Mouse (Mus musculus): ENCODE data around the gene Dnttip2. TPM values are rescaled to one million over a fixed set of nuclear protein-coding genes. Genes with fewer than 3 reads are reported as not detected.
A peak's percentile ranks its signal among the peaks of the same experiment; 100 is the strongest.
"Not testable (repeated sequence)": the region's sequence is repeated elsewhere in the genome, so short reads cannot be mapped to it uniquely, and the experiment has no call there.

The Dnttip2 gene
- total and polyA plus RNA-seq, 3 experiments, result 6.9 to 25.8 (median 25.7) TPM

GRCm38 (mm10) chr3:122275111-122275510, 923 bp downstream of the Dnttip2 start:
- Histone ChIP-seq H3K79me2 (replicated peaks; ENCODE audit: control insufficient read depth, insufficient read depth, low read length) (peaks cover 1% of the 10 kb centered on the region; the same call in 1 of the 2 replicates), H3K36me3 (ENCODE audit: control insufficient read depth, insufficient read depth, low read length) (peaks cover 38% of the 10 kb centered on the region), H3K4me1 (ENCODE audit: control insufficient read depth, insufficient read depth, low read length) (peaks cover 8% of the 10 kb centered on the region), H3K27me3 (ENCODE audit: control insufficient read depth, insufficient read depth, low read length) (no peaks in the 10 kb centered on the region), H3K27ac (no peak overlapping the region), H3K4me3 (peak overlapping the region; percentile 100), H3K9ac (ENCODE audit: low read depth, low read length) (no peak overlapping the region)
- 74% methylated on average over 10 of the region's 10 CpGs for WGBS
- no peak for DNase-seq
- intact Hi-C loops (cut with DNase I), result loop anchor here (10.0 kb wide), 3 partner anchors 320 to 1110 kb away; partner anchors contain the start of genes Arhgap29 and Mettl14
- TF ChIP-seq EP300 (IDR thresholded peaks at IDR 0.05; ENCODE audit: insufficient read depth, low read depth, low read length) (no peak), CTCF (IDR thresholded peaks at IDR 0.05) (no peak), POLR2A (IDR thresholded peaks at IDR 0.05; ENCODE audit: insufficient read depth, low read depth, low read length) (no peak)

GRCm38 (mm10) chr3:122287195-122287594, 13.0 kb downstream of the Dnttip2 start:
- 76% methylated on average over 5 of the region's 5 CpGs for WGBS

GRCm38 (mm10) chr3:122288613-122289195, 14.5 kb downstream of the Dnttip2 start:
- WGBS, result 86% methylated on average over 5 of the region's 5 CpGs
- Histone ChIP-seq H3K36me3 (ENCODE audit: control insufficient read depth, insufficient read depth, low read length) (no peaks in the 10 kb centered on the region), H3K27ac (no peak overlapping the region), H3K4me3 (no peak overlapping the region), H3K9ac (ENCODE audit: low read depth, low read length) (no peak overlapping the region), H3K27me3 (ENCODE audit: control insufficient read depth, insufficient read depth, low read length) (no peaks in the 10 kb centered on the region), H3K4me1 (ENCODE audit: control insufficient read depth, insufficient read depth, low read length) (peaks cover 4% of the 10 kb centered on the region; the same call in 1 of the 2 replicates), H3K79me2 (replicated peaks; ENCODE audit: control insufficient read depth, insufficient read depth, low read length) (no peaks in the 10 kb centered on the region)
- no peak for DNase-seq
- no peak for TF ChIP-seq POLR2A (IDR thresholded peaks at IDR 0.05; ENCODE audit: insufficient read depth, low read depth, low read length)
- TF ChIP-seq EP300 (IDR thresholded peaks at IDR 0.05; ENCODE audit: insufficient read depth, low read depth, low read length), result no peak
- no peak for TF ChIP-seq CTCF (IDR thresholded peaks at IDR 0.05)
- intact Hi-C loops (cut with DNase I), result no loop called here

More at GRCm38 (mm10) chr3:122287195-122287594, 13.0 kb downstream of the Dnttip2 start:
- Histone ChIP-seq H3K9ac (ENCODE audit: low read depth, low read length) (no peak overlapping the region), H3K36me3 (ENCODE audit: control insufficient read depth, insufficient read depth, low read length) (no peaks in the 10 kb centered on the region), H3K4me3 (no peak overlapping the region), H3K79me2 (replicated peaks; ENCODE audit: control insufficient read depth, insufficient read depth, low read length) (no peaks in the 10 kb centered on the region), H3K4me1 (ENCODE audit: control insufficient read depth, insufficient read depth, low read length) (peaks cover 4% of the 10 kb centered on the region; the same call in 1 of the 2 replicates), H3K27me3 (ENCODE audit: control insufficient read depth, insufficient read depth, low read length) (no peaks in the 10 kb centered on the region), H3K27ac (no peak overlapping the region)
- intact Hi-C loops (cut with DNase I), result no loop called here
- DNase-seq, result no peak
- TF ChIP-seq CTCF (IDR thresholded peaks at IDR 0.05) (no peak), POLR2A (IDR thresholded peaks at IDR 0.05; ENCODE audit: insufficient read depth, low read depth, low read length) (no peak), EP300 (IDR thresholded peaks at IDR 0.05; ENCODE audit: insufficient read depth, low read depth, low read length) (no peak)

GRCm38 (mm10) chr3:122289344-122289743, 15.2 kb downstream of the Dnttip2 start:
- 66% methylated on average over 4 of the region's 4 CpGs for WGBS
- intact Hi-C loops (cut with DNase I); DNase-seq; H3K79me2 ChIP-seq (replicated peaks; ENCODE audit: control insufficient read depth, insufficient read depth, low read length); H3K27ac ChIP-seq; H3K9ac ChIP-seq (ENCODE audit: low read depth, low read length); H3K4me3 ChIP-seq; H3K27me3 ChIP-seq (ENCODE audit: control insufficient read depth, insufficient read depth, low read length); H3K4me1 ChIP-seq (ENCODE audit: control insufficient read depth, insufficient read depth, low read length); H3K36me3 ChIP-seq (ENCODE audit: control insufficient read depth, insufficient read depth, low read length): not testable (repeated sequence)

- DNase-seq, result peak; percentile 29 to 57
- Histone ChIP-seq H3K9ac (ENCODE audit: low read depth, low read length) (no peak overlapping the region), H3K4me3 (peak overlapping the region; percentile 12; the same call in 1 of the 2 replicates), H3K27ac (peak overlapping the region; percentile 98), H3K27me3 (ENCODE audit: control insufficient read depth, insufficient read depth, low read length) (no peaks in the 10 kb centered on the region), H3K4me1 (ENCODE audit: control insufficient read depth, insufficient read depth, low read length) (peaks cover 5% of the 10 kb centered on the region), H3K36me3 (ENCODE audit: control insufficient read depth, insufficient read depth, low read length) (no peaks in the 10 kb centered on the region), H3K79me2 (replicated peaks; ENCODE audit: control insufficient read depth, insufficient read depth, low read length) (no peaks in the 10 kb centered on the region)
- intact Hi-C loops (cut with DNase I), result loop anchor here (5.0 to 10.0 kb wide), 3 partner anchors 43 to 494 kb away; partner anchors contain the start of gene Gclm
- TF ChIP-seq EP300 (IDR thresholded peaks at IDR 0.05; ENCODE audit: insufficient read depth, low read depth, low read length), result 0 out of 2 replicates have a peak, but pooled peaks have one; percentile 32
- TF ChIP-seq CTCF (IDR thresholded peaks at IDR 0.05), result no peak
- peak; percentile 46; the same call in 1 of the 2 replicates for TF ChIP-seq POLR2A (IDR thresholded peaks at IDR 0.05; ENCODE audit: insufficient read depth, low read depth, low read length)
- 45% methylated on average over 7 of the region's 7 CpGs for WGBS
Measured at GRCm38 (mm10) chr3:122290696-122291095, 16.5 kb downstream of the Dnttip2 start.

GRCm38 (mm10) chr3:122291828-122292227, 17.6 kb downstream of the Dnttip2 start:
- H3K79me2 ChIP-seq (replicated peaks; ENCODE audit: control insufficient read depth, insufficient read depth, low read length), result no peaks in the 10 kb centered on the region
- intact Hi-C loops (cut with DNase I), result loop anchor here (1.0 to 10.0 kb wide), 4 partner anchors 18 to 493 kb away; partner anchors contain the start of genes Dnttip2 and Gclm
- H3K9ac ChIP-seq (ENCODE audit: low read depth, low read length), result no peak overlapping the region
- no peaks in the 10 kb centered on the region for H3K36me3 ChIP-seq (ENCODE audit: control insufficient read depth, insufficient read depth, low read length)
- H3K4me1 ChIP-seq (ENCODE audit: control insufficient read depth, insufficient read depth, low read length), result peaks cover 5% of the 10 kb centered on the region
- DNase-seq, result peak; percentile 43 to 50
- H3K27ac ChIP-seq, result peak overlapping the region; percentile 98
- WGBS, result 20% methylated on average over 12 of the region's 12 CpGs
- H3K4me3 ChIP-seq, result peak overlapping the region; percentile 81
- TF ChIP-seq CTCF (IDR thresholded peaks at IDR 0.05), result no peak
- TF ChIP-seq POLR2A (IDR thresholded peaks at IDR 0.05; ENCODE audit: insufficient read depth, low read depth, low read length), result peak; percentile 52; the same call in 1 of the 2 replicates
- TF ChIP-seq EP300 (IDR thresholded peaks at IDR 0.05; ENCODE audit: insufficient read depth, low read depth, low read length), result no peak
- no peaks in the 10 kb centered on the region for H3K27me3 ChIP-seq (ENCODE audit: control insufficient read depth, insufficient read depth, low read length)
